Mouse (Mus musculus): ENCODE data around the gene Adamtsl4.
A peak's percentile ranks its signal among the peaks of the same experiment; 100 is the strongest.
"Not testable (repeated sequence)": the region's sequence is repeated elsewhere in the genome, so short reads cannot be mapped to it uniquely, and the experiment has no call there.

The Adamtsl4 gene

DNA sequence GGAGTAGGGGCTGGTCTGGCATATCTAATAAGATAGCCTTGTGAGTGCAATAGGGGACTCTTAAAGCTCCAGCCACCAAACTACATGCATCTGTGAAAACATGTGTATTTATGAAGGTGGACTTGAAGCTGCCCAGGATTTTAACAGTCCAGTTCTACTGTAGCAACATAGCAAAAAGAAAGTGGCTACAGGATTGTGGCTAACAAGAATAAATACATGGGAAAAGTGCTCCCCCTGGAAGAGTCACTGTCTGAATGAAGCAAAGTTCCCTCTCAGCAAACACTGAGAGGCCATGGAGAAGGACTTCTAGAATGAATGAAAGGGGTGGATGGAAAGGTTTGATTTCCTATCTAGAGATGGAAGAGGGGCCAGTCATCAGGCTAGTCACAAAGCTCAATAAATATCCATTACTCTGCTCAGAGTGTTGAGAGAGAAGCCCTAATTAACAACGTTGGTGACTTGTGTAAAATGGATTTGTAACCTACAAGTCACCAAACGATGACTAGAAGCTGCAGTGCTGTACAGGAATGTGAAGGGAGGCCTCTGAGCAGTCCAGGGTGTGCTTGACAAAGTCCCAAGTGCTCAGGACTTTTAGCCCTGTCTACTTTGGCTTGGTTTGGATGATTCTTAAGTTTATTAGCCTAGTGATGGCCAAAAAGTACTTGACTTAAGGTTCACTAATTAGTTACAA lies 26.8 kb downstream of the Adamtsl4 start:
- no peak for DNase-seq (ENCODE audit: low spot score)

DNA sequence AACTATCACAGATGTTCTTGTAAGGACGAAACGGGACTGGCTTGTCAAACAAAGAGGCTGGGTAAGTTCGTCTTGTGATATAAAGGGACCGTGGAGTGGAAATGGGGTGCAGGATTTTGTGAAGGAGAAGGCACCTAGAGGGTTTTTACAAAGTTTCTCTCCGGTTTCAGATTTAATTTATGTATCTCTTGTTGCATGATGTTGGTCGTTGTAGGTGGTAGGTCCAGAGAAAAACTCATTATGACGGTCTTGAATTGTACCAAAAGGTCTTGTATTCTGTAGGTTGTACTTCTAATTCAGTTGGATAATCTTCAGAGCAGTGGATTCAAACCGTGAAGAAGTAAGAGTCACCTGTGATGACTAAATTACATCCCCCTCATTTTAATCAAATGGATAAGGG lies 27.8 kb downstream of the Adamtsl4 start:
- no peak for DNase-seq (ENCODE audit: low spot score)

GRCm38 (mm10) chr3:95658868-95659712 lies 28.6 kb downstream of the Adamtsl4 start:
- peak; percentile 83 for DNase-seq (ENCODE audit: low spot score)

DNA sequence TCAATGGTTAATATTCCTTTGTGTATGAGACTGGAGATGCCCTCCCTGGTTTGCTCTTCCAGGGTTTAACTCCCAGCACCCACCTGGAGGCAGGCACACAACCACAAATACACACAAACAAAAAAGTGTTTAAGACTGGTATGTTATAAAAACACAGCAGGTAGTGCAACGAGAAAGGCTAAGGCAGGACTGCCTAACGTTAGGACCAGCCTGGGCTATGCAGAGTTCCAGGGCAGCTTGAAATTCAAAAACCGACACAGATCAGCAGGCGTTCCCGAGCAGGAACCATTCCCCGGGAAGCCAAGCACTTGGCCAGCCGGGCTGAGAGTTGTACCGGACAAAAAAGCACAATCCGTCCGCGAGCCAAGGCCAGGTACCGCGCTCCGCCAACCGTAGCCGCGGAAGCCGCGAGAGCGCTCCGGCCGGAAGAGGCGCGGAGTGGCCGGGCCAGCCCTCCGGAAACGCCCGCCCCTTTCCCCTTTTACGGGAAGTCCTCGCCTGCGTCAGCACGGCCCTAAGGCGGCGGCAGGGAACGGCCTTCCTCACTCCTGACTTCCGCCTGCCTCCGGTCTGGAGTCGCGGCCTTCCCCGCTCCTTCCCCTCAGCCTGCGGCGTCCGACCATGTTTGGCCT lies 29.4 kb downstream of the Adamtsl4 start, which contains the start of gene Mcl1:
Gene Mcl1, plus strand, starts transcription at position 553 of the 632 bp plus-strand sequence.
- DNase-seq (ENCODE audit: low spot score): peak; percentile 95

DNA sequence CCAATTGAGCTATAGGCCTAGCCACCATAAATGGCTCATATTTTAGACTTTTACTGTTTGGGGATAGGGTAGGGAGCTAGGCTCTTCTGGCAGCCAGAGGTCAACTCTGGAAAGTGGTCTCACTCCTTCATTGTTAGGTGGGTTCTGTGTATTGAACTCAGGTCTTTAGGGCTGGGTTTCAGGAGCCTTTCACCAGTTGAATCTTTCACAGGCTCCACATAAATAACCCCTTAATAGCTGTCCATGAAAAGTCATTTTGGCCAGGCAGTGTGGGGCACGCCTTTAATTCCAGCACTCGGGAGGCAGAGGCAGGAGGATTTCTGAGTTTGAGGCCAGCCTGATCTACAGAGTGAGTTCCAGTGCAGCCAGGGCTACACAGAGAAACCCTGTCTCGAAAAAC lies 30.0 kb downstream of the Adamtsl4 start:
- no peak for DNase-seq (ENCODE audit: low spot score)

GRCm38 (mm10) chr3:95657108-95657507 lies 30.6 kb downstream of the Adamtsl4 start:
- no peak for DNase-seq (ENCODE audit: low spot score)

DNA sequence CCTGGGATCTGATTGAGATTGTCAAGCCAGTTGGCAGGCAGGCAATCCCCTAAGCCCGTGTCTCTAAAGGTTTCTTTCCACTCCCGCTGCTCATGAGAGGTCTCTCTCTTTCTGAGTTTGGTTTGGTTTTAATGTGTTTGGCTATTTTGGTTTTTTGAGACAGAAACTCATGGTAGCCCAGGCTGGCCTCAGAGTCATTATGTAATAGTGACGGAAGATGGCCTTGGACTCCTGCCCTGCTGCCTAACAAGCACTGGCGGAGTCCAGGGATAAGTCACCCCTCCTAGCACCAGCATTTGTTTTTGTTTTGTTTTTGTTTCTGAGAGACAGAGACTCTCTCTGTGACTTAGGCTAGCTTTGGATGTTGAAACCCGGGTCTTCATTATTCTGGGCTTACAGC lies 32.3 kb downstream of the Adamtsl4 start:
- no peak for DNase-seq (ENCODE audit: low spot score)

DNA sequence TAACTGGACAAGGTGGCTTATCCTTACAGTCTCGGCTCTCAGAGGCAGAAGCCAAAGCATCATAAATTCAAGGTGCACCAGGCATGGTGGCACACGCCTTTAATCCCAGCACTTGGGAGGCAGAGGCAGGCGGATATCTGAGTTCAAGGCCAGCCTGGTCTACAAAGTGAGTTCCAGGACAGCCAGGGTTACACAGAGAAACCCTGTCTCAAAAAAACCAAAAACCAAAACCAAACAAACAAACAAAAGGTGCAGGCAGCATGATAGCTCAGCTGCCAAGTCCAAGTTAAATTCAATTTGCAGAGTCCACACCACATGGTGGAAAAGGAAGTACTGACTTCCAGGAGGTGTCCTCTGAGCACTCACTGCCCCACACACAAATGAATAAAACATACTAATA lies 33.3 kb downstream of the Adamtsl4 start:
- not testable (repeated sequence) for DNase-seq (ENCODE audit: low spot score)

- DNase-seq (ENCODE audit: low spot score): peak; percentile 57
Observed at GRCm38 (mm10) chr3:95653473-95654034, 34.2 kb downstream of the Adamtsl4 start.

DNA sequence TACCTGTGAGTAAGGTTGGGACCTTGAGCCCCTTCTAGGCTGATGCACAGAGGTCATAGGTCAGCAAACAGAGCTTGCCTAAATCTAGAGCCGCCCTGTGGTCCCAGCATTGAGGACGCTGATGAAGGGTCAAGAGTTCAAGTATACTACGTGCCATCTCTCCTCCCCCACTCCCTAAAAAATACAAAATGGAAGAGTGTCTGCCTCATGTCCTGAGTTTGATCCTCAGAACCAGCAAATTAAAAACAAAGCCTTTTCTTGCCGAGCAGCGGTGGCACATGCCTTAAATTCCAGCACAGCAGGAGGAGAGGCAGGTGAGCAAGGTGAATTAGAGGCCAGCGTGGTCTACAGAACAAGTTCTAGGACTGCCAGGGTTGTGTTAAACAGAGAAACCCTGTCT lies 34.8 kb downstream of the Adamtsl4 start:
- no peak for DNase-seq (ENCODE audit: low spot score)

DNA sequence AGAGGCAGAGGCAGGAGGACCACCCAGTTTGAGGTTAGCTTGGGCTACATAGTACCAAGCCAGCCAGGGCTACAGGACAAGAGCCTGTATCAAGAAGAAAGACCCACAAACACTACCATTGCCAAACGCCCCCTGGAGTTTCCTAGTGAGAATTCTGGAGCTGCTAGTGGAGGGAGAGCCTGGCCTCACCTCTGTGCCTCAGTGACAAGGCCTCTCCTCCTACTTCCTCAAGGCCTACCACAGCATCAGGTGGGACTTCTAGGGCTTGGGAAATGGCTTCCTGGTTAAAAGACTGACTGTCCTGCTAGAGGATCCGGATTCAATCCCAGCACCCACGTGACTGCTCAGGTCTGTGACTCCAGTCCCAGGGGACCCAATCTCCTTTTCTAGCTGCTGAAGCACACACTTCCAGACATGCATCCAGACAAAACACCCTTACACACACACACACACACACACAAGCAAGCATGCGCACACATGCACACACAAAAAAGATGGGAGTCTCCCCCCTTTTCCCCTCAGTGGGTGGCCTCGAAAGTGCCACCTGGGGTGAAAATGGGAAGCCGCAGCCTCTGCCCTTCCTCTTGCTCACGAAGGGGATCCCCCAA lies 35.4 kb downstream of the Adamtsl4 start:
- DNase-seq (ENCODE audit: low spot score): no peak

DNA sequence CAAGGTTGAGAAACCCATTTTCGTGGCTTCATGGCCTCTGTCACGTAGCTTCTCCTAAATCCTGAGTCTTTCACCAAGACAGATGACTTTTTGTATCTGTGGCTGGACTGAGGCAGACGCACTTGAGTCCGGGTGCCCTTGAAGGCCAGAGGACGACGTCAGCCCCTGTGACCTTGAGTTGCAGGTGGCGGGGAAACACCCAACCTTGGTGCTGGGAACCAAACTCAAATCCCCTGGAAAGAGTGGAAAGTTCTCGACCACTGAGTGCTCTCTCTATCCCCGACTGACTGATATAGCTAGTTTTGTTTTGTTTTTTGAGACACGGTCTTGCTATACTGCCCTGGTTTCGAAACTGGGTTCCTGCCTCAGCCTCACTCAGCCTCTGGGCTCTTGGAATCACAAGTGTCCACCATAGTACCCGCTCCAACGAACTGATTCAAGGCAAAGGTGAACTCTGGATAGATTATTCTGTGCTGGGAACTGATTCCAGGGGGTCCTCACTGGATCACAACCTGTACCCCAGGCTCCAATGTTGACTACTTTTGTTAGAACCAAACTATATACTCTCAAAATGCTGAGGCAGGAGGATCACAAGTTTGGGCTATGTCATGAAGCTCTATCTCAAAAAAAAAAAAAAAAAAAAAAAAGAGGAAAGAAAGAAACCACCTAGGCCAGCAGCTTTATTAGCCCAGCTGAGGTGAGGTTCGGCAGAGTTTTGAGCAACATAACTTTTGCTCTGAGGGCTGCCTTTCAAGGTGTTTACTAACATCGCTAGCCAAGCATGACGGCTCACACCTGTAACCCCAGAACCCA lies 36.1 kb downstream of the Adamtsl4 start:
- DNase-seq (ENCODE audit: low spot score): no peak

- DNase-seq (ENCODE audit: low spot score): no peak
Observed at GRCm38 (mm10) chr3:95651033-95651373, 36.7 kb downstream of the Adamtsl4 start.

- no peak for DNase-seq (ENCODE audit: low spot score)
Observed at GRCm38 (mm10) chr3:95650276-95651032, 37.3 kb downstream of the Adamtsl4 start.

DNA sequence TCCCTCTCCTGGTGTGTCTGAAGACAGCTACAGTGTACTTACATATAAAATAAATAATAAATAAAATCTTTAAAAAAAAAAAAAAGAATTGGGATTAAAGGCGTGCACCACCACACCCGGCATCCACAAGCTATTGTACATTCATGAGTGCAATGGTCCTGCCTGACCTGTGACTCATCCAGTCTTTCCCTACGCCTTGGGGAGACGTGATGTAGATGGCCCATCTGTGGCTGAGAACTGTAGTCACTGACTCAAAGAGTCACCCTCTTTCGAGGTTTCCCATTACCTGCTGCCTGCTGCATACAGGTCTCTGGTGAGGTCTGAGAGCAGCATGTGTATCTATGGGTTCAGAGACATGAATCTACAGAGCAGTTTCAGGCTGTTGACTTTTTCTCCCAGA lies 39.7 kb downstream of the Adamtsl4 start:
- DNase-seq (ENCODE audit: low spot score): no peak

DNA sequence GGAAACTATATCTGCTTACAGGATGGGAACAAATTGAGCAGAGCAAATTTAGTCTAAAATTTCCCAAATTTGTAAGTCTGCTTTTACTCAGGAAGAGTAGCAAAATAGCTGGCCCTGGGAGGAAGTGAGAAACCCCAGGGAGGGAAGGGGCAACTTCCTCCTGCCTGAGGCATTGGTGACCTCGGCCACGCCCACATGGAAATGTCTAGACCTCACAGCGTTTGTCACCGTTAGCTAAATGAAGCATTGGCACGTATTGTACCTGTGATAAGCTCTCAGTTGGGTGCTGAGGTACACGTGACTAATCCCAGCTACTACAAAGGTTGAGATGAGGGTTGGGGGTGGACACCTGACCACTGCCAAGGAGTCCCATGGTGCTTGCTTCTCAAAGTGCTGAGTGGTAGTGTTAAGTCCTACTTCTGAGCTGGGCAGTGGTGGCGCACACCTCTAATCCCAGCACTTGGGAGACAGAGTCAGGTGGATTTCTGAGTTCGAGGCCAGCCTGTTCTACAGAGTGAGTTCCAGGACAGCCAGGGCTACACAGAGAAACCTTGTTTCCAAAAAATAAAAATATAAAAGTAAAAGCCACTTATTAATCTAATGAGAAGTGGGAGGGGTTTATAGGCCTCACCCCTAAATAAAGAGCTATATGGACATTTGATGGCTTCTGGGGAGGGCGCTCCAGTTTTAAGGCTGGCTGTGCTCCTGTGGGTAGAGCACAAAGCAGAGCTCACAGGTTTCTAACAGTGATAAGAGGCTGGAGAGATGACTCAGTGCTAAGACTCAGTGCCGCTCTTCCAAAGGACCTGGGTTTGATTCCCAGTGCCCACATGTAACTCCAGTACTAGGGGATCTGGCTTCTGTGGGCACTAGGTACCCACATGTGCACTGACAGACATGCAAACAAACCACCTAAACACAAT lies 42.1 kb downstream of the Adamtsl4 start:
- no peak for DNase-seq (ENCODE audit: low spot score)

DNA sequence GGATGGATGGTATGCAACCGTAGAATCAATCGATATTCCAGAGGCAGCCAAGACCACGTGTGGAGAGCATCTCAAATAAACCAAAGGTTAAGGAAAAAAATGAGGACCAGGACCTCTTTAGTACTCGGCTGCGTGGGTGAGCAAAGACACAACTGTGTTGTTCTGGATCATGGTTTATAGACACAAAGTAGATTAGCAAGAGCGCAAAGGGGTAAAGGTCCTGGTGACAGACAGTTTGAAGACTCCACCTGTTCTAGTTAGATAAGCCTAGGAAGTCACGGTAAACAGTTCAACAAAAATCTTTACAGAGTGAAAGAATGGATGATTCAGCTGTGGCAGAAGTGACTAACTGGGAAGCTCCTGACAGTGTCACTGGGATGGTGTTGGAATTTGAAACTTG lies 44.6 kb downstream of the Adamtsl4 start:
- peak; percentile 55 for DNase-seq (ENCODE audit: low spot score)

DNA sequence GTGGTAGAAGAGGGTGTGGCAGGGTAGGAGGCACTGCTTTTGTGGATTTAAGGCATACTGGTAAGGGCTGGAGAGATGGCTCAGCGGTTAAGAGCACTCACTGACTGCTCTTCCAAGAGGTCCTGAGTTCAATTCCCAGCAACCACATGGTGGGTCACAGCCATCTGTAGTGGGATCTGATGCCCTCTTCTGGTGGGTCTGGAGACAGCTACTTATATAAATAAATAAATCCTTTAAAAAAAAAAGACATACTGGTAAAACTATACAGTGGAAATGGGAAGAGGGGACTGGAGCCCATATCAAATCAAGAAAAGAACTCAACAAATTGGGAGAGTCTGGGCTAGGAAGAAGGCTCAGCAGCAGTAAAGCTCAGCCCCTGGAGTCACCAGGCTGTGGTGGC lies 48.0 kb downstream of the Adamtsl4 start:
- no peak for DNase-seq (ENCODE audit: low spot score)

GRCm38 (mm10) chr3:95636072-95636471 lies 51.6 kb downstream of the Adamtsl4 start:
- DNase-seq (ENCODE audit: low spot score): no peak

DNA sequence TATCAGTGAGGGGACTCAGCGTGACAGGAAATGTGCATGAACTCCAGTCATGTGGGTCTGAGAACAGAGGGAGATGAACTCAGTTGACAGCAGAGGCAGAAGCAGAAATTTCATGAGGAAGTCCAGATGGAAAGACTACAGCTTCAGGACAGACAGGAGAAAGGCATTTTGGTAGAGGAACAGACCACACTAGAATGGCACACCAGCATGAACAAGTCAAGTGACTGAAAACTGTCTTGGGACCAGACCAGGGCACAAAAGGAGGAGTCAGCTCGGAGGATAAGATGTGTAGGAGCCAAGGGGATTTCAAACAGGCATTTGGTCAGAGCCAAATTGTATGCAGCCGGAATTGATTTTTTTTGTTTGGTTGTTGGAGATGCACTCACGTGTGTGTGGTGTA lies 52.1 kb downstream of the Adamtsl4 start:
- no peak for DNase-seq (ENCODE audit: low spot score)
